Mouse (Mus musculus) urinary bladder, adult 18-20 months (tissue): ENCODE measurements around the gene Micall2.
"Not testable (repeated sequence)": the region's sequence is repeated elsewhere in the genome, so short reads cannot be mapped to it uniquely, and the experiment has no call there.

Source experiments
- DNase-seq, 2 experiments: peaks; one replicate each; pipeline ENCODE4 v3.0.0; 2022; ENCODE audit warnings: low spot score in 2 of 2, mixed read lengths in 2 of 2

Gene Micall2

GRCm38 (mm10) chr5:139730712-139731486 is 5.2 kb downstream of the Micall2 start:
- no peak for DNase-seq

- DNase-seq, result no peak
Measured at GRCm38 (mm10) chr5:139727261-139727660, 8.9 kb downstream of the Micall2 start.

- no peak for DNase-seq
Measured at GRCm38 (mm10) chr5:139726186-139726585, 9.9 kb downstream of the Micall2 start.

GRCm38 (mm10) chr5:139724336-139725116 is 11.6 kb downstream of the Micall2 start:
- DNase-seq, result no peak

GRCm38 (mm10) chr5:139723113-139723512 is 13.0 kb downstream of the Micall2 start:
- peak in 1 of 2 experiments; percentile 27 for DNase-seq

- DNase-seq, result no peak
Measured at GRCm38 (mm10) chr5:139722709-139723108, 13.4 kb downstream of the Micall2 start.

- DNase-seq, result no peak
Measured at GRCm38 (mm10) chr5:139718949-139719348, 17.2 kb downstream of the Micall2 start.

- no peak for DNase-seq
Measured at GRCm38 (mm10) chr5:139718540-139718939, 17.6 kb downstream of the Micall2 start.

GRCm38 (mm10) chr5:139717723-139718122 is 18.4 kb downstream of the Micall2 start:
- DNase-seq, result peak in 1 of 2 experiments; percentile 30

GRCm38 (mm10) chr5:139706496-139706895 is 29.6 kb downstream of the Micall2 start:
- DNase-seq, result no peak

- no peak for DNase-seq
Measured at GRCm38 (mm10) chr5:139702905-139703304, 33.2 kb downstream of the Micall2 start.

- no peak for DNase-seq
Measured at GRCm38 (mm10) chr5:139702236-139702635, 33.9 kb downstream of the Micall2 start.

- no peak for DNase-seq
Measured at GRCm38 (mm10) chr5:139696954-139697353, 39.2 kb downstream of the Micall2 start.

- not testable (repeated sequence) for DNase-seq
Measured at GRCm38 (mm10) chr5:139695876-139696275, 40.3 kb downstream of the Micall2 start.

- DNase-seq, result no peak
Measured at GRCm38 (mm10) chr5:139694989-139695571, 41.1 kb downstream of the Micall2 start.

GRCm38 (mm10) chr5:139694292-139694988 is 41.7 kb downstream of the Micall2 start:
- DNase-seq, result no peak

GRCm38 (mm10) chr5:139690791-139691190 is 45.3 kb downstream of the Micall2 start:
- DNase-seq, result no peak

- DNase-seq, result no peak
Measured at GRCm38 (mm10) chr5:139688356-139688755, 47.8 kb downstream of the Micall2 start.

GRCm38 (mm10) chr5:139687646-139688045 is 48.5 kb downstream of the Micall2 start:
- peak; percentile 25 to 34 for DNase-seq

GRCm38 (mm10) chr5:139686530-139687249 is 49.4 kb downstream of the Micall2 start:
- peak; percentile 50 to 54 for DNase-seq

- DNase-seq, result no peak
Measured at GRCm38 (mm10) chr5:139683228-139683627, 52.9 kb downstream of the Micall2 start.
